Mouse (Mus musculus) liver, adult 2 months (tissue): ENCODE measurements around the gene Anapc13. TPM values are rescaled to one million over a fixed set of nuclear protein-coding genes. Genes with fewer than 3 reads are reported as not detected.

ENCODE experiments used
- DNase-seq: peaks from one replicate; pipeline ENCODE4 v3.0.0-alpha.2; 2011; ENCODE audit warnings: low read depth, low spot score; ENCODE audit errors: extremely low read depth
- H3K27ac ChIP-seq: fragments of 200-500 bp; replicated peaks from 2 replicates; pipeline ENCODE4 v1.5.1; 2012; ENCODE audit warnings: low read depth, mild to moderate bottlenecking, control low read depth, inconsistent platforms, low read length; ENCODE audit not compliant: insufficient read depth
- H3K27me3 ChIP-seq: fragments of 200-500 bp; 2 replicates; pipeline ENCODE4 v1.6.1; 2012; ENCODE audit warnings: mild to moderate bottlenecking, moderate library complexity, low read length, inconsistent platforms; ENCODE audit not compliant: control insufficient read depth, insufficient read depth
- H3K36me3 ChIP-seq: fragments of 200-500 bp; 2 replicates; pipeline ENCODE4 v1.6.1; 2012; ENCODE audit warnings: low read length, inconsistent platforms; ENCODE audit not compliant: control insufficient read depth, insufficient read depth
- H3K4me1 ChIP-seq: fragments of 200-500 bp; 2 replicates; pipeline ENCODE4 v1.6.1; 2011; ENCODE audit warnings: low read length; ENCODE audit not compliant: control insufficient read depth, insufficient read depth
- H3K4me3 ChIP-seq: fragments of 200-500 bp; 2 replicates; pipeline ENCODE4 v1.5.1; 2011; ENCODE audit warnings: low read depth, mild to moderate bottlenecking, control low read depth, low read length, moderate library complexity; ENCODE audit not compliant: insufficient read depth
- H3K79me2 ChIP-seq: fragments of 200-500 bp; 2 replicates; pipeline ENCODE4 v1.6.1; 2012; ENCODE audit warnings: inconsistent platforms, mild to moderate bottlenecking, low read length, moderate library complexity; ENCODE audit not compliant: control insufficient read depth, insufficient read depth
- H3K9ac ChIP-seq: fragments of 200-500 bp; 2 replicates; pipeline ENCODE4 v1.6.1; 2012; ENCODE audit warnings: low read depth, mild to moderate bottlenecking, control low read depth, inconsistent platforms, low read length
- CTCF ChIP-seq: fragments of 200-500 bp; IDR thresholded peaks from 2 replicates; pipeline ENCODE4 v1.5.1; 2011; ENCODE audit warnings: low read depth, low read length, control low read depth
- POLR2A ChIP-seq: fragments of 200-500 bp; IDR thresholded peaks from 2 replicates; pipeline ENCODE4 v1.6.1; 2011; ENCODE audit warnings: low read length, control low read depth; ENCODE audit not compliant: insufficient read depth; ENCODE audit errors: extremely low read depth
- WGBS: fragments of 180-500 bp; shearing (Covaris S2); methylation state at CpG from one replicate; pipeline ENCODE4 v1.1.7; 2018; 5-methylcytosine and 5-hydroxymethylcytosine counted together
- polyA plus RNA-seq: library from polyadenylated mRNA; depleted of rRNA; stranded (reverse); fragments of >200 nt; gene quantifications from 2 replicates; pipeline ENCODE4 v1.2.3, GENCODE M21; 2012; rRNA removed
- total RNA-seq: library from RNA; depleted of rRNA; stranded (reverse); fragments of >200 nt; gene quantifications from 2 replicates; pipeline ENCODE4 v1.2.3, GENCODE M21; 2014; rRNA removed

Gene Anapc13
- total and polyA plus RNA-seq, 2 experiments: 53.4 to 65.8 TPM

GRCm38 (mm10) chr9:102675922-102676321, 49.8 kb downstream of the Anapc13 start:
- WGBS: 78% methylated on average over 5 of the region's 5 CpGs
- Histone ChIP-seq H3K79me2 (no peaks in the 10 kb centered on the region), H3K4me3 (no peak overlapping the region), H3K27ac (no peak overlapping the region), H3K36me3 (no peaks in the 10 kb centered on the region), H3K27me3 (no peaks in the 10 kb centered on the region), H3K4me1 (no peaks in the 10 kb centered on the region), H3K9ac (no peak overlapping the region)
- TF ChIP-seq POLR2A (no peak), CTCF (no peak)
- DNase-seq: no peak

- Histone ChIP-seq H3K9ac (no peak overlapping the region), H3K4me1 (no peaks in the 10 kb centered on the region), H3K4me3 (no peak overlapping the region), H3K27ac (no peak overlapping the region), H3K27me3 (peaks cover 2% of the 10 kb centered on the region; the same call in 1 of the 2 replicates), H3K79me2 (no peaks in the 10 kb centered on the region), H3K36me3 (no peaks in the 10 kb centered on the region)
- TF ChIP-seq POLR2A (no peak), CTCF (no peak)
- 41% methylated on average over 7 of the region's 7 CpGs for WGBS
- no peak for DNase-seq
These were observed 55.4 kb downstream of the Anapc13 start for GRCm38 (mm10) chr9:102681470-102681869.

Other genes with a start within 250 kb of the Anapc13 start
- gene Ky, start 120.5 kb upstream of the Anapc13 start, total RNA-seq: under 0.01 TPM in 1 of 2 replicates, not detected in the other
- not detected in 2 replicates for gene Ky, start 120.5 kb upstream of the Anapc13 start, polyA plus RNA-seq
- 5.9 and 6.5 TPM in 2 replicates for gene Cep63, start 238 bp downstream of the Anapc13 start, total RNA-seq
- gene Cep63, start 238 bp downstream of the Anapc13 start, polyA plus RNA-seq: 1.6 and 2.0 TPM in 2 replicates
- 19.9 and 21.5 TPM in 2 replicates for gene Amotl2, start 90.4 kb downstream of the Anapc13 start, total RNA-seq
- 9.2 and 14.0 TPM in 2 replicates for gene Amotl2, start 90.4 kb downstream of the Anapc13 start, polyA plus RNA-seq
- 26.6 and 27.9 TPM in 2 replicates for gene Ryk, start 208.6 kb downstream of the Anapc13 start, total RNA-seq
- gene Ryk, start 208.6 kb downstream of the Anapc13 start, polyA plus RNA-seq: 16.6 and 17.2 TPM in 2 replicates